Mouse (Mus musculus): ENCODE data around the gene Kcnk3. TPM values are rescaled to one million over a fixed set of nuclear protein-coding genes. Genes with fewer than 3 reads are reported as not detected.

Kcnk3 gene
- polyA plus RNA-seq, 1 experiment from 2014 or later: 1.1 TPM

DNA sequence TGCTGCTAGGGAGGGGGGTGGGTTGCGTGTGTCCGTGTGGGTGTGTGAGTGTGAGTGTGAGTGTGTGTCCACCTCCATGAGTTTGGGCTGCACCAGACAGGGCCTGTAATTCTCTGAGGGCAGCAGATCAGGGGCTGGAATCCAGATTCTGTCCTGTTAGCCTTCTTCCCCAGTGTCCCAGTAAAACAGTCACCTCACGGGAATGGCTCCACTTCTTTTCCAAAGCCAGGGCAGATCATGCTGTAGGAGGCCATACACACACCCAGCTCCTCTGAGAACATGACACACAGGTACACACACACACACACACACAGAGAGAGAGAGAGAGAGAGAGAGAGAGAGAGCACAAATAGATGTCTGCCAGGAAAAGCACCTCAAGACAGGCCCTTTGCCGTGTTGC lies 1.1 kb downstream of the Kcnk3 start:
- Histone ChIP-seq H3K27me3 (peaks cover 66% of the 10 kb centered on the region), H3K4me1 (peaks cover 14% of the 10 kb centered on the region), H3K27ac (no peak overlapping the region), H3K4me2 (replicated peaks) (peak overlapping the region; percentile 95), H3K9me3 (no peaks in the 10 kb centered on the region), H3K36me3 (no peaks in the 10 kb centered on the region), H3K4me3 (peak overlapping the region; percentile 40), H3K9ac (no peak overlapping the region)
- ATAC-seq (ENCODE audit: insufficient number of reproducible peaks, insufficient read depth, low FRiP score, low TSS enrichment): no peak
- WGBS: 39% methylated on average over 4 of the region's 4 CpGs

DNA sequence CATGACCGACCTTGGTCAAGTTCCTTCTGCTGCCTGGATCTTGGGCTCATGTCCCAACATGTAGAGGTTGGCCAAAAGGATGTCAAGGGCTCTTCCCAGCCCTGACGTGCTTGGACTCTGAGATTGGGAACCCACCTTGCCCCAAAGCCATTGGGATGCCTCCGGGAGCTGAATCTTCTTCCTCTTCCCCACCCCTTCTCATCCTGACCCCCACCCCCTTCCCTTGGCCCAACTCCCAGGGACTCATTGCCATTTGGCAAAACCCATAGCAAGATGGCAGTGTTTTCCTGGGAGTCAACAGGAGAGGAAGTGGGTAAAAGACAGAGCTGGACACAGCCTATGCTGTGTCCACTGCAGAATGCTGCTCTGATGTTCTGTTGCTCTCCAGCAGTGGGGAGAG lies 1.6 kb downstream of the Kcnk3 start:
- 77% methylated on average over 3 of the region's 3 CpGs for WGBS
- Histone ChIP-seq H3K4me2 (replicated peaks) (no peak overlapping the region), H3K4me1 (peaks cover 14% of the 10 kb centered on the region), H3K27me3 (peaks cover 66% of the 10 kb centered on the region), H3K9ac (no peak overlapping the region), H3K9me3 (no peaks in the 10 kb centered on the region), H3K27ac (no peak overlapping the region), H3K4me3 (no peak overlapping the region), H3K36me3 (no peaks in the 10 kb centered on the region)
- ATAC-seq (ENCODE audit: insufficient number of reproducible peaks, insufficient read depth, low FRiP score, low TSS enrichment): no peak

DNA sequence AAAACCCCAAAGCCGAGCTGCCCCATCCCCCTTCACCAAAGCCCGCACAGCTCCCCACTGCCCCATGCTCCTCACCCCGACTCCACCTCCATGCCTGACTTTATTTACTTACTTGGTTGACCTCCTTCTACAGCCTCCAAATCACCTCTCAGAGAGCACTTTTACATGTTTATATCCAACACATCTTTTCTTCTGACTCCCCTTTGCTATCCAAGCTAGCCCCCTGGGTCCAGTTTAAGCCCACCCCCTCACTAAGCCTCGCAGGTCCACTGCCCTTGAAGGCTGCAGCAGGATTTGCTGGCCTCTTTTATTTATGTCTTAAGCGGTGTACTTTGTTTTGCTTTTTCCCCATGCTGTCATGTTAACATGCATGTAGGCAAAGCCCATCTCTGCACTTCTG lies 2.3 kb downstream of the Kcnk3 start:
- no peaks in the 10 kb centered on the region for H3K36me3 ChIP-seq
- ATAC-seq (ENCODE audit: insufficient number of reproducible peaks, insufficient read depth, low FRiP score, low TSS enrichment): no peak
- no peaks in the 10 kb centered on the region for H3K9me3 ChIP-seq
- no peak overlapping the region for H3K9ac ChIP-seq
- H3K4me3 ChIP-seq: no peak overlapping the region
- peaks cover 14% of the 10 kb centered on the region for H3K4me1 ChIP-seq
- H3K4me2 ChIP-seq (replicated peaks): no peak overlapping the region
- 76% methylated on average over 5 of the region's 5 CpGs for WGBS
- no peak overlapping the region for H3K27ac ChIP-seq
- peaks cover 61% of the 10 kb centered on the region for H3K27me3 ChIP-seq

DNA sequence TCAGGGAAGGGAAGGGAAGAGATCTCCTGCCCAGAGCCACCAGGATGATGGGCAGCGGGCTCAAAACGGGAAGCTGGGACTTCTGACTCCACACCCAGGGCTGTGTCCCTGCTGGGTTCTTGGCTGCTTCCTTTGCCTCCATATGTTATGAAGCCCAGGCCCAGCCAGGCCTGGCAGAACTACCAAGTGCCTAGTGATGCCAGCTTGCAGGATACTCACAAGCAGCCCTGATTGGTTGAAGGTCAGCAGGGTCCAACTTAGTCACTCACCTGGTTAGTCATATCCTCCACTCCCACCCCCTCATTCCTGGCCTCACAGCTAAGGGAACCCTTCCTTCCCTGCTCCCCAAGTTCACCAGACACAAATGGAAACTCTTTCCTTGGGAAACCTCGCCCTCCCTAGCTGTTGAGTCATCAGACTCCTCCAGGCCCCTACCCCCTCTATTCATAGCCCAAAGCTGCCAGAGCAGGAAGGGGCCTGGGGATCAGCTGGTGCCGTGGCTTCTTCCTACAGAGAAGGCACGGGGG lies 3.3 kb downstream of the Kcnk3 start:
- Histone ChIP-seq H3K9me3 (no peaks in the 10 kb centered on the region), H3K4me1 (peaks cover 14% of the 10 kb centered on the region), H3K4me3 (no peak overlapping the region), H3K27me3 (peaks cover 59% of the 10 kb centered on the region), H3K27ac (no peak overlapping the region), H3K9ac (no peak overlapping the region), H3K4me2 (replicated peaks) (no peak overlapping the region), H3K36me3 (no peaks in the 10 kb centered on the region)
- ATAC-seq (ENCODE audit: insufficient number of reproducible peaks, insufficient read depth, low FRiP score, low TSS enrichment): no peak
- 56% methylated on average over 5 of the region's 5 CpGs for WGBS

DNA sequence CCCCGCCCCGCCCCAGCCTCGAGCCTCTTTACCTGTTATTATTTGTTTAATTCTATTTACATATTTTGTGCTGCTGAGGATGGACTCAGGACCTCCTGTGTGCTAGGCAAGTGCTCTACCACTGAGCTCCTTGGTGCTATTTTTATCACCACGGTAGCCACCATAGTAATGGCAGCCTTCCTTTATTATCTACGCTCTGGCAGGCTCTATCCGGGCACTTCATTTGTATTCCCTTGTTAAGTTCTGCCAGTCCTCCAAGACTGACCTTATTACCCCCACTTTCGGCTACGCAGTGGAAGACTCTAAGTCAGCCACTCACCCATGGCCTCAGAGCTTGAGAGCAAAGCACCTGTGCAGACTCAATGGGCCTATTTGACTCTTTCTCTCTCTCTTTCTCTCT lies 3.8 kb downstream of the Kcnk3 start:
- H3K4me2 ChIP-seq (replicated peaks): no peak overlapping the region
- WGBS: 86% methylated on average over 8 of the region's 8 CpGs

DNA sequence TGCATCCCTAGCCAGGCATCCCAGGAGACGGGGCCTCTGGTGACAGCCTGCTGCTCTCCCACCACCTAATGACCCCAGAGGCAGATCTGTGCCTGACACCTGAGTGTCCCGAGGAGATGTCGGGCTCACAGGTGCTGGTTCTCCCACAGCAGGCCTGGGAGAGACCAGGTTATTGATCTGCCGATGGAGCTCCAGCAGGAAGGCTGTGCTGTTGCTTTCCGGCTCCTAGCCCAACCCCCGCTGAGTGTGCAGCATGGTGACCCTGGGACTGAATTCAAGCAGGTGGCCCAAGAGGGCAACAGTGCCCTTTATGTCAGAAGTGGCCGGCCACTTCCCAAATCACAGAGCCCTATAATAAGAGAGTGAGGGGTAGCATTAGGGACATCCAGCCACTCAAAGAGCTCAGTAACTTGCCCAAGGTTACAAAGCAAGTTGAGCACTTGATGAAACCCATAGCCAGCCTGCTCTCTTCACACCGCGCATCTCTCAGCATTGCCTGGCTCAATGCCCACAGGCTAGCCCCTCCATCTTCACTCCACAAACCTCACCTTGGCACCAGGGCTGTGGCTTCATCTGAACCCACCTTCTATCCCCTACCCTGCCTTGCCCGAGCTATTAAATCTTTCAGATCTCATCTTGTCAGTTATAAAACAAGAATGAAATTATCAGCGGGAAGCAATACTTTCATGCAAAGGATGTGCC lies 4.5 kb downstream of the Kcnk3 start:
- Histone ChIP-seq H3K36me3 (no peaks in the 10 kb centered on the region), H3K4me2 (replicated peaks) (no peak overlapping the region), H3K9ac (no peak overlapping the region), H3K4me1 (peaks cover 14% of the 10 kb centered on the region), H3K27me3 (peaks cover 48% of the 10 kb centered on the region), H3K4me3 (no peak overlapping the region), H3K27ac (no peak overlapping the region), H3K9me3 (no peaks in the 10 kb centered on the region)
- no peak for ATAC-seq (ENCODE audit: insufficient number of reproducible peaks, insufficient read depth, low FRiP score, low TSS enrichment)
- 80% methylated on average over 11 of the region's 11 CpGs for WGBS

More for the DNA sequence above, 3.8 kb downstream of the Kcnk3 start:
- H3K27ac ChIP-seq: no peak overlapping the region
- ATAC-seq (ENCODE audit: insufficient number of reproducible peaks, insufficient read depth, low FRiP score, low TSS enrichment): no peak
- no peaks in the 10 kb centered on the region for H3K9me3 ChIP-seq
- peaks cover 14% of the 10 kb centered on the region for H3K4me1 ChIP-seq
- peaks cover 55% of the 10 kb centered on the region for H3K27me3 ChIP-seq
- no peaks in the 10 kb centered on the region for H3K36me3 ChIP-seq
- H3K9ac ChIP-seq: no peak overlapping the region
- no peak overlapping the region for H3K4me3 ChIP-seq

DNA sequence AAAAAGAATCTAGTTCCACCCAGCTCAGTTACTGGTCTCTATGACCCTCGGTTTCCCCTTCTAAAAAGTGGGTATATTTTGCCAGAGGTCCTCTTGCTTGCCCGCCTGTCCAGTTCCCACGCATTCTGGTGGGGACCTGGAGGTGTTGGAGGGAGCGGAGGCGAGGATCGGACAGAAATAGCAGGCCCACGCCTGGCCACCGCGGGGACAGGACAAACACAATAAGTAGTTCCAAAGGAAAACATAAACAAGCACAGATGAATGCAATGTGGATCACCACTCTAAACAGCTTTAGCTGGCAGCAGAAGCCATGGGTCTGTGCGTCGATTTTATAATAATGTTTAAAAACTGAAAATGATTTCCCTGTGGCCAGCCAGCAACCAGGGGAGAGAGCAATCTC lies 5.4 kb downstream of the Kcnk3 start:
- Histone ChIP-seq H3K4me2 (replicated peaks) (no peak overlapping the region), H3K4me3 (no peak overlapping the region), H3K27me3 (peaks cover 39% of the 10 kb centered on the region), H3K27ac (no peak overlapping the region), H3K9ac (no peak overlapping the region), H3K36me3 (no peaks in the 10 kb centered on the region), H3K4me1 (peaks cover 10% of the 10 kb centered on the region), H3K9me3 (no peaks in the 10 kb centered on the region)
- 78% methylated on average over 11 of the region's 11 CpGs for WGBS
- no peak for ATAC-seq (ENCODE audit: insufficient number of reproducible peaks, insufficient read depth, low FRiP score, low TSS enrichment)

DNA sequence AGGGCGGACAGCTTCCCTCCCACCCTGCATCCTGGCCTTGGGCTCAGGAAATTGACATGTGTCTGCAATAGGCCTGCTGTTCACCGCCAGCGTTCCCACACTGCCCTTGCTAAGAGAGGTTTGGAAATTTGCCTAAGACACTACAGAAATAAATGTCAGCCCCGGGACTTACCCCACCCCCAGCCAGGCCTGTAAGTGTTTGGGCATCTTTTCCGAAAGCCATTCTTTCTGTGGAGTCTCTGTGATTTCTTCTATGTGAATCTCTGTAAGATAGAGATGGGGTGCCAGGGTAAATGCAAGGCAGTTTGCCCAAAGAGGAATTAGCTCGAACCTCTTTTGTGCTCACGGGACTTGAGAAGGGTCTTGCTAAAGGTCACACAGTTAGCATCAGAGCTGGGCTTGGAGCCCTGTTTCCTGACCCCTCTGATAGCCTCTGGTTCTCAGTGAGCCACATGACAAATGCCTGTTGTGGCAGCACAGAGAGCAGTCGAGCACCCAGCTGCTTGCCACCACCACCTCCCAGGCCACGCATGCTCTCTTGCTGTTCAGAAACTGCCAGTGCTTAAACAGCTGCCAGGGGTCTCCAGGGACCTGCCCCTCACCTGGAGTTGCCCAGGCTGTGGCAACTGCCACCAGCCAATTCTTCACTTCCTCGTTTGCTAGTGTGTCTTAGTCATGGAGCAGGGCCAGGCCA lies 6.0 kb downstream of the Kcnk3 start:
- Histone ChIP-seq H3K9ac (no peak overlapping the region), H3K9me3 (no peaks in the 10 kb centered on the region), H3K27ac (no peak overlapping the region), H3K36me3 (no peaks in the 10 kb centered on the region), H3K4me1 (peaks cover 4% of the 10 kb centered on the region), H3K4me2 (replicated peaks) (no peak overlapping the region), H3K27me3 (peaks cover 33% of the 10 kb centered on the region), H3K4me3 (no peak overlapping the region)
- no peak for ATAC-seq (ENCODE audit: insufficient number of reproducible peaks, insufficient read depth, low FRiP score, low TSS enrichment)
- WGBS: 32% methylated on average over 10 of the region's 10 CpGs

DNA sequence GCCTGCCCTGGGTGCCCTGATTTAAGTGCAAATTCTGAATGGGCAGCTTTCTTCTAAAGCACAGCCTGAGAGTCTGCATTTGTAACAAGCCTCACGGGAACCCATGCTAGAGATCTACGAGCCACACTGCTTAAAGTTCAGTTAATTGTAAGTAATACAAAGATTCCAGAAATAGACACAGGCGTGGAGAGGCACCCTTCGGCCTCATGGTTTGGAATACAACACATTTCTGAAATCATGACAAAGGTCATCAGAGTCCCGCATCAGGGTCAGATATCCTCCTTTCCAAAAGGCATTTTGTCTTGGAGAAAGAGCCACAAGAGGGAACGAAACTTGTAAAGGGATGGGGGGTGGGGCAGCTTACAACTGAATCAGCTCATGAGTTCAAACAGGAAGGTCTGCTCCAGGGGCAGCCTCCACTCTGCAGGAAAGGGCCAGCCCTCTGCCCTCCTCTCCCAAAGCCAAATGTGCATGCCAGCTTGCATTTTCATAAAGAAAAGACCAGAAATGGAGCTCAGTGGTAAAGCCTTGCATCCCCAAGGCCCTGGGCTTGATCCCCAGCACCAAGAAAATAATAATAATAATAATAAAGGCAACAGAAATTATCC lies 7.1 kb downstream of the Kcnk3 start:
- Histone ChIP-seq H3K27me3 (peaks cover 23% of the 10 kb centered on the region), H3K27ac (no peak overlapping the region), H3K9ac (no peak overlapping the region), H3K9me3 (no peaks in the 10 kb centered on the region), H3K4me3 (no peak overlapping the region), H3K4me1 (no peaks in the 10 kb centered on the region), H3K4me2 (replicated peaks) (no peak overlapping the region), H3K36me3 (no peaks in the 10 kb centered on the region)
- ATAC-seq (ENCODE audit: insufficient number of reproducible peaks, insufficient read depth, low FRiP score, low TSS enrichment): no peak
- WGBS: 34% methylated on average over 6 of the region's 6 CpGs

DNA sequence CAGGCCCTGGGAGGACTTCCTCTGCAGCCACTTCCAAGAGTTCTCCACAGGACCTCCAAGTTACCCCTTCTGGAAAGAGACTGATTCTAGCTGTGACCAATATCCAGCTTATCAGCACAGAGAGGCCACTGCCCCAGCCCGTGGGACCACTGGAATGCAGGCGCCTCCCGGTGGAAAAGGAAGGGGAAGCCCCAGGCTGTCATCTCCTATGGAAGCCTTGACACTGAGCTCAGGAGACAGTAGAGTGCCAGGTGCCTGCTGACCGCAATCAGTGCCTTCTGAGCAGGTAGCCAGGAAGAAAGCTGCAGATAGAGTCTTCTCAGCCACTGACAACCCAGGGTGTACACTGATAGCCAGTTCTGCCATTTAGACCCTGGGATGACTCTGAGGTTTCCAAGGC lies 13.4 kb downstream of the Kcnk3 start:
- Histone ChIP-seq H3K4me2 (replicated peaks) (no peak overlapping the region), H3K9me3 (no peaks in the 10 kb centered on the region), H3K27ac (no peak overlapping the region), H3K4me1 (no peaks in the 10 kb centered on the region), H3K4me3 (no peak overlapping the region), H3K36me3 (no peaks in the 10 kb centered on the region), H3K9ac (no peak overlapping the region), H3K27me3 (0 out of 2 replicates have a peak, but pooled peaks cover 4% of the 10 kb centered on the region)
- ATAC-seq (ENCODE audit: insufficient number of reproducible peaks, insufficient read depth, low FRiP score, low TSS enrichment): no peak
- WGBS: 30% methylated on average over 4 of the region's 4 CpGs

DNA sequence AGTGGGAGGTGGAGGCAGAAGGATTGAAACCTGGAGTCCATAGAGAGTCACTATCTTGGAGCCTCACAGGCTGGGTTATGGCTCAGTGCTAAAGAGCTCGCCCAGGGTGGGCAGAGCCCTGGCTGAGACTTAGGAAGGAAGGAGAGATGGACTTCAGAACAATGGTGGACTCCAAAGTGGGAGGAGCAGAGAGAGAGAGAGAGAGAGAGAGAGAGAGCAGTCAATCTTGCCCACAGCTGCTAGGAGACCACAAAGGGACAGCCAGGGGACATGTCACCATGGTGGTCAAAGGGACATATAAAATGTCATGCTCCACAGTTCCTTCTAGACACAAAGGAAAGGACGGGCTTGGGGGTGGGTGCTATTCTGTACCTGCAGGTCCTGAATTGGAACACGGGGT lies 15.3 kb downstream of the Kcnk3 start:
- Histone ChIP-seq H3K9ac (no peak overlapping the region), H3K4me1 (no peaks in the 10 kb centered on the region), H3K4me2 (replicated peaks) (no peak overlapping the region), H3K27me3 (0 out of 2 replicates have a peak, but pooled peaks cover 4% of the 10 kb centered on the region), H3K27ac (no peak overlapping the region), H3K4me3 (no peak overlapping the region), H3K36me3 (no peaks in the 10 kb centered on the region), H3K9me3 (no peaks in the 10 kb centered on the region)
- no peak for ATAC-seq (ENCODE audit: insufficient number of reproducible peaks, insufficient read depth, low FRiP score, low TSS enrichment)
- 75% methylated on average over 3 of the region's 3 CpGs for WGBS

DNA sequence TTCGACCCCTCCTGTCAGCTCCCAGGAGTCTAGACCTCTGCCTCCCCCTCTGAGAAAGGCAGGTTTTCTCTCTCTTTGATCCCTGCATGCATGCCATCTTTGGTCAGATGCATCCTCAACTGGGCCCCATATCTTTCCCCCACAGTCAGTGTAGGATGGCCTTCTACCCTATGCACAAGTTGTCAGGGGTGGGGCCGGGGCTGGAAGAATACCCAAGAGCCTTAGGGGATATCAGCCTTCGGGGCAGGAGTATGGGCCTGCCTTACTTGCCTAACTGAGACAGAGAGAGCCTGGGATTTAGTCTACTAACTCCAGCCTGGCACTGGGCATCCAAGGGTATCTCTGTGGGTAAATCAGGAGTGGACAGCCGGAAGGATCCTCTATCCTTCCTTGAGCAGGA lies 16.0 kb downstream of the Kcnk3 start:
- Histone ChIP-seq H3K27ac (no peak overlapping the region), H3K4me1 (no peaks in the 10 kb centered on the region), H3K9ac (no peak overlapping the region), H3K9me3 (no peaks in the 10 kb centered on the region), H3K4me3 (no peak overlapping the region), H3K4me2 (replicated peaks) (no peak overlapping the region), H3K36me3 (no peaks in the 10 kb centered on the region), H3K27me3 (0 out of 2 replicates have a peak, but pooled peaks cover 4% of the 10 kb centered on the region)
- no peak for ATAC-seq (ENCODE audit: insufficient number of reproducible peaks, insufficient read depth, low FRiP score, low TSS enrichment)
- WGBS: 70% methylated on average over 4 of the region's 4 CpGs
